Mouse (Mus musculus) liver, adult 2 months (tissue): ENCODE results near the gene Ccnyl1. TPM values are rescaled to one million over a fixed set of nuclear protein-coding genes. Genes with fewer than 3 reads are reported as not detected.
"Not testable (repeated sequence)": the region's sequence is repeated elsewhere in the genome, so short reads cannot be mapped to it uniquely, and the experiment has no call there.

ENCODE experiments used
- DNase-seq: peaks from one replicate; pipeline ENCODE4 v3.0.0-alpha.2; 2011; ENCODE audit warnings: low read depth, low spot score; ENCODE audit errors: extremely low read depth
- H3K27ac ChIP-seq: fragments of 200-500 bp; replicated peaks from 2 replicates; pipeline ENCODE4 v1.5.1; 2012; ENCODE audit warnings: low read depth, mild to moderate bottlenecking, control low read depth, inconsistent platforms, low read length; ENCODE audit not compliant: insufficient read depth
- H3K27me3 ChIP-seq: fragments of 200-500 bp; 2 replicates; pipeline ENCODE4 v1.6.1; 2012; ENCODE audit warnings: mild to moderate bottlenecking, moderate library complexity, low read length, inconsistent platforms; ENCODE audit not compliant: control insufficient read depth, insufficient read depth
- H3K36me3 ChIP-seq: fragments of 200-500 bp; 2 replicates; pipeline ENCODE4 v1.6.1; 2012; ENCODE audit warnings: low read length, inconsistent platforms; ENCODE audit not compliant: control insufficient read depth, insufficient read depth
- H3K4me1 ChIP-seq: fragments of 200-500 bp; 2 replicates; pipeline ENCODE4 v1.6.1; 2011; ENCODE audit warnings: low read length; ENCODE audit not compliant: control insufficient read depth, insufficient read depth
- H3K4me3 ChIP-seq: fragments of 200-500 bp; 2 replicates; pipeline ENCODE4 v1.5.1; 2011; ENCODE audit warnings: low read depth, mild to moderate bottlenecking, control low read depth, low read length, moderate library complexity; ENCODE audit not compliant: insufficient read depth
- H3K79me2 ChIP-seq: fragments of 200-500 bp; 2 replicates; pipeline ENCODE4 v1.6.1; 2012; ENCODE audit warnings: inconsistent platforms, mild to moderate bottlenecking, low read length, moderate library complexity; ENCODE audit not compliant: control insufficient read depth, insufficient read depth
- H3K9ac ChIP-seq: fragments of 200-500 bp; 2 replicates; pipeline ENCODE4 v1.6.1; 2012; ENCODE audit warnings: low read depth, mild to moderate bottlenecking, control low read depth, inconsistent platforms, low read length
- CTCF ChIP-seq: fragments of 200-500 bp; IDR thresholded peaks from 2 replicates; pipeline ENCODE4 v1.5.1; 2011; ENCODE audit warnings: low read depth, low read length, control low read depth
- POLR2A ChIP-seq: fragments of 200-500 bp; IDR thresholded peaks from 2 replicates; pipeline ENCODE4 v1.6.1; 2011; ENCODE audit warnings: low read length, control low read depth; ENCODE audit not compliant: insufficient read depth; ENCODE audit errors: extremely low read depth
- WGBS: fragments of 180-500 bp; shearing (Covaris S2); methylation state at CpG from one replicate; pipeline ENCODE4 v1.1.7; 2018; 5-methylcytosine and 5-hydroxymethylcytosine counted together
- polyA plus RNA-seq: library from polyadenylated mRNA; depleted of rRNA; stranded (reverse); fragments of >200 nt; gene quantifications from 2 replicates; pipeline ENCODE4 v1.2.3, GENCODE M21; 2012; rRNA removed
- total RNA-seq: library from RNA; depleted of rRNA; stranded (reverse); fragments of >200 nt; gene quantifications from 2 replicates; pipeline ENCODE4 v1.2.3, GENCODE M21; 2014; rRNA removed

Ccnyl1 gene
- total RNA-seq (3.6 and 3.9 TPM in 2 replicates), polyA plus RNA-seq (5.8 and 6.0 TPM in 2 replicates)

- Histone ChIP-seq H3K36me3 (no peaks in the 10 kb centered on the region; the same call in 1 of the 2 replicates), H3K27me3 (no peaks in the 10 kb centered on the region), H3K4me1 (peaks cover 2% of the 10 kb centered on the region; the same call in 1 of the 2 replicates), H3K79me2 (peaks cover 10% of the 10 kb centered on the region), H3K9ac (peak within 1 kb of the TSS; percentile 93), H3K4me3 (peak within 1 kb of the TSS; percentile 74), H3K27ac (peak within 1 kb of the TSS; percentile 63)
- TF ChIP-seq CTCF: no peak
- peak; percentile 91 for TF ChIP-seq POLR2A
- DNase-seq: peak; percentile 92
- WGBS: 2% methylated on average over 70 of the region's 71 CpGs
Measured at GRCm38 (mm10) chr1:64690213-64691013, at the start of gene Ccnyl1. TSS of gene Ccnyl1 (plus strand) at chr1:64690455.

- no peak overlapping the region for H3K4me3 ChIP-seq
- H3K79me2 ChIP-seq: no peaks in the 10 kb centered on the region
- no peak for DNase-seq
- no peak overlapping the region for H3K27ac ChIP-seq
- H3K27me3 ChIP-seq: no peaks in the 10 kb centered on the region
- no peaks in the 10 kb centered on the region for H3K4me1 ChIP-seq
- WGBS: 92% methylated on average over 6 of the region's 6 CpGs
- H3K9ac ChIP-seq: no peak overlapping the region
- no peaks in the 10 kb centered on the region for H3K36me3 ChIP-seq
- no peak for TF ChIP-seq CTCF
- TF ChIP-seq POLR2A: no peak
Measured at GRCm38 (mm10) chr1:64641069-64641468, 49.2 kb upstream of the Ccnyl1 start.

DNA sequence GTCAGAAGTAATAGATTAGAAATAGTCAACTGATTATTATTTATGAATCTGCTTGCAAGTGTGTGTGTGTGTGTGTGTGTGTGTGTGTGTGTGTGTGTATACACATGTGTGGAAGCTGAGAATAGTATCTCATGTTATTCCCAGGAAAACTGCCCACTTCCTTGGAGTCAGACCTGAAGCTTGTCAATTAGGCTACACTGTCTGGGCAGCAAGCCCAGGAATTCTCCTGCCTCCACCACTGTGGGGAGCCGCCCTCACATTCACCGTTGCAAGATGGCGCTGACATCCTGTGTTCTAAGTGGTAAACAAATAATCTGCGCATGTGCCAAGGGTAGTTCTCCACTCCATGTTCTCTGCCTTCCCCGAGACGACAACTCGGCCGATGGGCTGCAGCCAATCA is 47.7 kb upstream of the Ccnyl1 start:
- H3K27ac ChIP-seq, H3K4me3 ChIP-seq, H3K27me3 ChIP-seq, H3K36me3 ChIP-seq, DNase-seq, H3K4me1 ChIP-seq, H3K9ac ChIP-seq, H3K79me2 ChIP-seq: not testable (repeated sequence)
- 98% methylated on average over 8 of the region's 8 CpGs for WGBS

DNA sequence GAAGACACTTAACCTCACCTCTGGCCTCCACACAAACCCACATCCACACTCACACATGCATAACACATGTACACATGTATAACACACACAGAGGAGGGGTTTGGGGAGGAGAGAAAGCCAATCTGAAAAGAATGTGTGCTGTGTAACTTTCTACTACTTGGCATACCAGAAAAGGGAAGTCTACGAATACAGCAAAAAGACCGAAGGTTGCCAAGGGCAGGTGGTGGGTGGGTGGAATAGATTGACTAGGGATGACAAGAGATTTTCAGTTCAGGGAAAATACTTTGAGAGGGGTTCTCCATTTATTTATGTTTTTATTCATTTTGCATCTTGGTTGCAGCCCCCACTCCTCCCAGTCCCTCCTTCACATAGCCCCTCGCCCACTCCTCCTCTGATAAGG is 45.7 kb upstream of the Ccnyl1 start:
- 95% methylated on average over 3 of the region's 3 CpGs for WGBS
- Histone ChIP-seq H3K36me3 (no peaks in the 10 kb centered on the region), H3K27me3 (no peaks in the 10 kb centered on the region), H3K27ac (no peak overlapping the region), H3K9ac (no peak overlapping the region), H3K4me1 (no peaks in the 10 kb centered on the region), H3K4me3 (no peak overlapping the region), H3K79me2 (no peaks in the 10 kb centered on the region)
- DNase-seq: no peak
- no peak for TF ChIP-seq CTCF
- TF ChIP-seq POLR2A: no peak

DNA sequence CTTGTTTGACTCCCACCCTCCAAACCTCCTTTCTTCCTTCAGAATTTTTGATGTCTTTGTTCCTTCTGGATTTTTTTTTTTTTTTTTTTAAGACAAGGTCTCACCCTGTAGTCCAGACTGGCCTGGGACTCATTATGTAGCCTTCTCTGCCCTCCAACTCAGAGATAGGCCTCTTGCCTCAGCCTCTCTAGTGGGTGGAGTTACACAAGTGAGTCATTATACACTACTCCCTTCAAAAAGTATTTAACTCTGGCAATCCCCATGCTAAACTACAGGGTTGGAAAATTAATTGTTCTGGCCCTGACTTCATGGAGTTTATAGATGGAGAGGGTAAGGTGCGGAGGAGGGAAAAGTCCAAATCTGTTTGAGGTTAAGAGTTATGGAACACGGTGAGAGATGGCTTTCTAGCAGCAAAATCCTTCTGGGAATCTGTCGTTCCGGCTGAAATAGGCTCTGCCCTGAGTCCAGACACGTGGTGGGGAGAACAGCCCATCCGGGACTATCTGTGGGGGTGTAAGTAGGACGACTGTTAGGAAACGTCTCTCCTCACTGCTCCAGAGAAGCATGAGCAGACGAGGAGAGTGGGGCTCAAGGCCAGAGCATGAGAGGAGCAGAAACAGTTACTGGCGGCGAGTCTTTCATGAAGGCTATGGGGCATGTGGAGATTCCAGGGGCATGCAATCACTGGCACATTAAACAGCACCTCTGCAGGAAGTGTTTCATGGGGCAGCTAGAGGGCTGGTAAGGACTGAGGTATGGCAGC is 40.7 kb upstream of the Ccnyl1 start:
- Histone ChIP-seq H3K36me3 (no peaks in the 10 kb centered on the region), H3K79me2 (no peaks in the 10 kb centered on the region), H3K9ac (no peak overlapping the region), H3K27ac (no peak overlapping the region), H3K4me1 (no peaks in the 10 kb centered on the region), H3K4me3 (no peak overlapping the region), H3K27me3 (no peaks in the 10 kb centered on the region)
- TF ChIP-seq POLR2A: no peak
- no peak for TF ChIP-seq CTCF
- no peak for DNase-seq
- WGBS: 79% methylated on average over 11 of the region's 11 CpGs

GRCm38 (mm10) chr1:64653701-64654100 is 36.6 kb upstream of the Ccnyl1 start:
- WGBS: 95% methylated on average over 6 of the region's 6 CpGs
- Histone ChIP-seq H3K36me3 (no peaks in the 10 kb centered on the region), H3K9ac (no peak overlapping the region), H3K4me3 (no peak overlapping the region), H3K79me2 (no peaks in the 10 kb centered on the region), H3K27ac (no peak overlapping the region), H3K4me1 (no peaks in the 10 kb centered on the region; the same call in 1 of the 2 replicates), H3K27me3 (no peaks in the 10 kb centered on the region)
- TF ChIP-seq POLR2A (no peak), CTCF (no peak)
- DNase-seq: no peak
